Mouse (Mus musculus) activated CD4-positive, CD25-positive, alpha-beta regulatory T cell, adult 4 months (primary cell): Measurements from ENCODE around the gene Wdr13. TPM values are rescaled to one million over a fixed set of nuclear protein-coding genes. Genes with fewer than 3 reads are reported as not detected.
A peak's percentile ranks its signal among the peaks of the same experiment; 100 is the strongest.

ENCODE experiments used
- ATAC-seq: one replicate; pipeline ENCODE4 v1.8.0; 2017
- polyA plus RNA-seq, 2 experiments: library from polyadenylated mRNA; unstranded; fragments of 100-300 nt; shearing (Covaris generic); gene quantifications; one replicate each; pipeline ENCODE4 v1.2.1; 2017

Gene Wdr13
- 10 to 100 TPM; 15.8 to 18.9 TPM for polyA plus RNA-seq

DNA sequence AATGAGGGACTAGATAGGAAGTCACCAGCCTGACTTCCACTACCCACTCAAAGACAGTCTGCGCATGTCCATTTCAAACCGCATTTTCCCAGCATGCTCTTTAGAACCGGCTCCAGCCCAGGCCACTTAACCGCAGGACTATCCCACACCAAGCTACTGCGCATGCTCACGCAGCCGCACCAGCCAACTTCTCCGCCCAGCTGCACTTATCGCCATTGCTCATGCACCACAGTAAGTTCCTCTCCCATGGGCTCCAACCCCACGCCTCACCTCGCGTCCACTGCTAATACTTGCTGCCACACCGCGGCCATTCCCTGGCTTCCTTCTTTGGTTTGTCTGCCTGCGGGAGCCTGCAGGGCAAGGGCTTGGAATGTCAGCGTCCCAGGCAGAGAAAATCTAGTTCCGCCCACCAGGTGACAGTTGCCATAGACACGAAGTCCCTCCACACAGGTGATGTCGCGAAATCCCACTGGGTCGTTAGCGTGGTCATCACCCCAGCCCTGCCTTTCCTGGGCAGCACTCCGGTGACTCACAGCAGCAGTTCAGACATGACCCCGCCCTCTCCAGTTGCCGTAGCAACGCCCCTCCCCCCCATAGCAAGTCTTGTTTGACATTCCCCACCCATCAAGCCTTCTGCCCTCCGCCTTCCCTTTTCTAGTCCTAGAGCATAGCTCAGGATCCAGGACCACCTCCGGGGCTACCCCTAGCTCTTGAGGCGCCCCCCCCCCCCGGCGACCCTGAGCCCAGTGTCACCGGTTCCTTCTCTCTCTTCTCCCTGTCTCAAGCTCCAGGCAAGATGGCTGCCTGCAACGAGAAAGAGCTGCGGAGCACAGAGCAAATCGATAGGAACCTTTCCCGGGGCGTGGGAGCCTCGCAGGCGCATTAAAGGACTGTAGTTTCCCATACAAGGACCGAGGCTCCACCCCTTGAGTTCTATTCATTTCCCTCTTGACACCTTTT is at the start of gene Wdr13:
Gene Wdr13, minus strand, starts transcription at position 876 of the 960 bp plus-strand sequence.
- ATAC-seq: peak; percentile 81

DNA sequence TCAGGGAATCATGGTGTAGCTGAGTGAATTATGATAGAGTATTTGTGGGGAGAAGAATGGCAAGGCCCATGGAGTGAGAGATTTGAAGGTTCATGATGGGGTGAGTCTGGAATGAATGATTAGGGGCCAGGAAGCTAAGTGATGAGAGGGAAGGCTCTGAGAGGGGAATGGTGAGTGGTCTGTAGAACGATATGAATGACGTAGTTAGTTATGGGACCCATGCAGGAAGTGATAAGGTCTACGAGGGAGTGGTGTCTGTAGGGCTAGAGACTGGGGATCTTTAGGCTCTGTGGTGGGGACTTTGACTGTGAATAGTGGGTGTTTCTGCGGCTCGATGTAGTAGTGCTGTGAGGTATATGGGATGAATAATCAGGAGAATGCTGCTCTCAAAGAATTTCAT is 47.0 kb upstream of the Wdr13 start:
- no peak for ATAC-seq

DNA sequence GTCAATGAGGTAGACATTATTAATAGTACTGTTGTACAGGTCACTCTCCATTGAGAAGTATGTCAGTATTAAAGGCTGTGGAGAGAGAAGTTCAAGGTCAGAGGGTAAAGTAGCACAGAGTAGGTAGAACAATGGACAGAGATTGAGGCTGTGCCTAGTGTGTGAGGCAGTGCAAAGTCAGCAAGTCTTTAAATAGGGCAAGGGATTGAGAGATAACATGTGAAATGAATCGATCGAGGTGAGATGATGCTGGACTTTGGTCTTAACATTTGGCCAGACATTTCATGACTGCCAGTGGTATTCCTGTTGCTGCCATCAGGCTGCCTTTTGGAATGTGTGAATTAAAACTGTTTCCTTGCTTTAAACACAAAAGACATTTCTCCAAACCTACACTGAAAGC is 46.2 kb upstream of the Wdr13 start:
- no peak for ATAC-seq

DNA sequence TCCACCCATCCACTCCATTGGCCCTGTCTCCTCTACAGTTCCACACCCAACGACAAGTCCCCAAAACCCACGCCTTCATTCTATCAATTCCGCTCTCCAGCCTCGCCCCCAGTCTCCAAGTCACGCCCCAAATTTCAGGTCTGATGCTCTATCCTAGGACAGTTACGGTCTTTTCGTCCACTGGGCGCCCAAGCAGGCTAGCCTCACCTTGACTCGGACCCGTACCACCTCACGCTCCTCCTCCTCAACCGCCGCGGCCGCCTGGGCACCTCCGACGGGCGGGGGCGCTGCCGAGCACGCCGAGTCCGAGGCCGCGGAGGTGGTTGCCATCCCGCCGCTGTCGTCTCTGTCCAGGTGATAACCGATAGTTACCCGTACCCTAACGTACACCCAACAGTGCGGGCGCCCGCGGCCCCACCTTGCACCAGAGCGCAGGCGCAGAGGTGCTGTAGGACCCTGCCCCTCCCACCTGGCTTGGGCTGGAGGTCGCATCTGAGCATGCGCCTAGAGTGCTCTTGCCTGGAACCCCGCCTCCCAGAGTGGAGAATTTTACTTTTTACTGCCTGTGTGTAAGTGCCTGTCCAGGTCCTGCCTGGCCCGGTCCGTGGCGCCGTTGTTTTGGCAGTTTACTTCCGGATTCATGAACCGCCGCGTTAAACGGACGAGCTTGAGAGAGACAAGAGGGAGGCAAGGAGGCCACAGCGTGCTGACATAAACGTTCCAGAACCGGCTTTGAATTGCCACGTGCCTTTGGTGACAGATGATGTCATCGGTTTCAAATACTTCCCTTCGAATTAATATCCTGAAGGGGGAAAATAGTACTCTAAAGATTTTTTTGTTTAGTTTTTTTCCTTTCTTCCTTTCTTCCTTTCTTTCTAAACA is 43.1 kb upstream of the Wdr13 start, which contains the start of gene Tbc1d25:
Gene Tbc1d25, minus strand, starts transcription at position 678 of the 882 bp plus-strand sequence.
- ATAC-seq: peak; percentile 72

DNA sequence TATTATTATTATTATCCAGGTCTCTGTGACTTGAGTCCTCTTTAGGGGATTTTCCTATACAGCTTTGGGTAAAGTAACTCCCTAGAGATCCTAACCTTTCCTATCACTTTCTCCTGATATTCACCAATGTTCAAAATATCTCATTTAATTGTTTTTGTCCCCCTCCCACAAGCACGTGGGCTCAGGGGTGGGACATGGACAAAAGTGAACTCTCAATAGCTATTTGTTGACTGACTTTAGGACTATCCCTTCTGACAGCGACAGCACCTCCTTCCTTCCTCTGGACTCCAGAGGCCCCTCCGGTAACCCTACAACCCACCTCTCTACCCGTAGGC is 42.4 kb upstream of the Wdr13 start:
- ATAC-seq: no peak

DNA sequence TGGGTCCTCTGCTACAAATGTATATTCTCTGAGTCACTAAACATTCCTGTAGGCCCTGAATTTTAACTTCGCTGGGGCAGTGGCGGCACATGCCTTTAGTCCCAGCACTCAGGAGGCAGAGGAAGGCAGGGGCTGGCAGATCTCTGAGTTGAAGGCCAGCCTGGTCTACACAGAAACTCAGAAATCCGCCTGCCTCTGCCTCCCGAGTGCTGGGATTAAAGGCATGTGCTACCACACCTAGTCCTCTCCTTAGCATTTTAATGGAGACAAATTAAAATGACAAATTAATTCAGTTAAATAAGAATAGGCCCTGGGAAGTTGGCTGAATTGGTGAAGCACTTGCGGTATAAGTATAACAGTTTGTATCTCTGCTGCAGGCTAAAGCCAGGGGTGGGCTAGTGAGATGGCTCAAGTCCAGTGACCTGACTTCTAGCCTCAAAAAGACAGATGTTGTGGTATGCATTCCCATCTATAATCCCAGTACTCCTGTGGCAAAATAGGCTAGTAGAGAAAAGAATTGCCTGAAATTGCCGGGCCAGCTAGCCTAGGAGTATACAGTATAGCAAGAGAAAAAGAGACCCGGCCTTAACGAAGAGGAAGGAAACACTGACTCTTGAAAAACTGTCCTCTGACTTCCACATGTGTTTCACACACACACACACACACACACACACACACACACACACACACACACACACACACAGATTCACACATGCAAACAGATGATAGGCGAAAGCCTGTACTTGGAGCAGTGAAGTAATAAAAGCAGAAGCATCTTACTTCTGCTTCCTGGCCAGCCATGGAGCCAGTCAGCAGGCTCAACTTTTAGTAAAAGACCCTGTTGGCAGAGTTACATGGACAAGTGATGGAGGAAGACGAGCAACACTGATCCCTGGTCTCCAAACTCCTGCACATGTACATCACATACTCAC is 35.3 kb upstream of the Wdr13 start:
- ATAC-seq: no peak

DNA sequence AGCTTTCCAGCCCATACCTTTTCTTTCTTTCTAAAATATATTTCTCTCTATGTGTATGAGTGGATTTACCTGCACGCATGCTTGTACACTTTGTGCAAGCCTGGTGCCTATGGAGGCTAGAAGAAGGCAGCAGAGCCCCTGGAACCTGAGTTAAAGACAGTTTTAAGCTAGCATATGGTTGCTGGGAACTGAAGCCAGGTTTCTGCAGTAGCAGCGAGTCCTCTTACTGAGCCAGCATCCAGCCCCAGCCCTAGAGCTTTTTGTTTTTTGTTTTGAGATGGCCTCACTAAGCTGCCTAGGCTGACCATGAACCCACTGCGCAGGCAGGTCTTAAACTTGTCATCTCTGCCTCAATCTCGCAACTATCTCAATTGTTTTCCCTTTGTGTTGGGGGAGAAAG is 31.8 kb upstream of the Wdr13 start:
- ATAC-seq: no peak

DNA sequence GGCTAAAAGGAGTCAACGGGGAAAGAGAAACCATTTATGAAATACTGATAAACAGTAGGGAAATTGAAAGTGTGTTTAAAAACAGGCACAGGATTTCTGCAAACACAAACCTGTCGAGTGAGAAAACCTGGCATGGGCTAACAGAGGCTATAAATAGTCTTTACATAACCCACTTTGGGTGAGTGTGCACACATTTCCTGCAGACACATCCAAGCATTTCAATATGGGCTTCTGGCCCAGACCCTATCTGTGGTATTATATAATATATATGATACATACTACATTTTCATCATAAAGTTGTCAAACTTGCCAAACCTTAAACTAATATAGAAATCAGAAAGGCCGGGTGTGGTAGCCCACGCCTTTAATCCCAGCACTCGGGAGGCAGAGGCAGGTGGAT is 30.4 kb upstream of the Wdr13 start:
- no peak for ATAC-seq

DNA sequence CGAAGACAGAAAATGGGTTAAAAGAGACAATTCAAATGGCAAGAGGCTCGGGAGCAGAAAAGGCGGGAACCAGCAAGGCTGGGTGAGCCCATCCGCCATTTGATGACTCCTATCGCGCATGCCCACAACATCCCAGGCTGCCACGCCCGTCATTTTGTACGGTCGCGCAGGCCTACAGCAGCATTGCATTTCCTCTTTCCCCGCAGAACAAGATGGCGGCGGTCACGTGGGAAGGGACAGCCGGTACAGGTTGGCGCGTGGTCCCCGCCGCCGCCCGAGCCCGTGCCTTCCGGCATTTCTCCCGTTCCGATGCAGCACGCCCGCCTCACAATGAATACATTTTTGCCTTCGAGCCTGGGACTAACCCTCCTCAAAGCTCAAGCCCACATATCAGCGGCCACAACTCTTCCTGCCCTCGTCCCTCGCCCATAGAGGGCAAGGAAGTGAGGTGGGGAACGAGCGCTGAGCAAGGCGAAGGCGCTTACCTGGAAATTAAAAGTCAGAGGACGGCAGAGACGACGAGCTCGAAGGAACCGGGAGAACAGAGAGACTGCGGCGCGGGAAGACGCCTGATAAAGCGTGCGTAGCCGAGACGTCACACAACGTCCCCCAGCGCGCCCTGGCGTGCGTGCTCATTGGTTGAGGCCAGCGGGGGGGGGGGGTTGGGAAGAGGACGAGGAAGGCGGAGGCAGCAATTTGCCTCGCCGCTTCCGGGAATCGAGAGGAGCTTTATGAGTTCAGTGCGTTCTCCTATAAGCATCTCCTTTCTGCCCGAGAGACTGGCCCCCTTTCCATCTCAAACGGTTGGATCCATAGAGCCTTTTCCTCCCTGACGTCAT is 12.7 kb upstream of the Wdr13 start, which contains the start of gene Rbm3:
Gene Rbm3, minus strand, starts transcription at position 728 of the 839 bp plus-strand sequence.
- peak; percentile 82 for ATAC-seq

DNA sequence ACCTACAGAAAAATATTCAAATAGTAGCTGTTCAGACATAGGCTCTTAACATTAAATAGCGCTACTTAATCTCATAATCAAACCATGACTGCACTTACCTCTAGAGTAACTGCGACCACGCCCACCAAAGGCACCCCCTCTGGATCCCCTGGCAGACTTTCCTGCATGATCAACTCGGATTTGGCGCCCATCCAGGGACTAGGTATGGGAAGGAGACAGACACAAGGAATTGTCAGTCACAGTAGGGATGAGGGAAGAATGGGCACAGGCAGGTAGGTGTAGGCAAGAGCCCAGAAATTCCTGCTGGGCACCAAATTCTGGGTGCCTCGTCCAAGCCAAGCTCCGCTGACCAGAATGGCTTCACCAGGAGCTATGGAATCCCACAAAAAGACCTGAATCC is 11.1 kb upstream of the Wdr13 start:
- no peak for ATAC-seq

DNA sequence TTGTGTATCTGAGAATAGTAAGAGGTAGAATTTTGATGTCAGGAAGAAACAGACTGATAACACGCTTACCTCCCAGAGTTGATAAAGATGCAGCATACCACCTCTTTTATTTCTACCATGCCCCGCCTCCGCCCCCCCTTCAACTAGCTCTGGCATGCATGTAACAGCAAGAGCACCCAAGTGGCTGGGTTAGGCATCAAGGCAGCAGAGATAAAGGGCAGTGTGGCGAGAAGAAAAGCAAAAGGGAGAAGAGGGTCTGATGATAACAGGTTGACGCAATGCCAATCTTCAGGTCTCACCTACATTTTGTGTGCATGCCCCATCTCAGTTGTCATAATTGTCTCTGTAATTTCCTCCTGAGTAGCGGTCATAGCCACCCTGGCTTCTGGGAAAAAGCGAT is 10.3 kb upstream of the Wdr13 start:
- no peak for ATAC-seq

DNA sequence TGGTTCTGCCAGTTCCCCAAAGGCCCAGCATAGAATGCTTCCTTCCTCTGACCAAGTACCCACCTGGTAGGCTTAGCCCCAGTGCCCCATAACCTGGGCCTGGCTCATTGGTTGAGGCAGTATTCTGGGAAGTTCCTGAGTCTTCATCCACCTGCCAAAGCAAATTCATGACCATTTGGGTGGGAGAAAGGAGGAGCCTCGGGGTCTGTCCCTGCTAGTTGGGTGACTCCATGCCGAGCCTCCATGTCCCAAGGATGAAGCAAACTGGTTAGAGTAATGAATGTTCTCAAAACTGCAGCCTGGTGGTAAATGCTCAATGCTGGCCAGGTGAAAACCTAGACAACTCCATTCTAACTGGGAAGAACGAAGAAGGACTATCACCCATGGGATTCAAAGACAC is 8.4 kb upstream of the Wdr13 start:
- ATAC-seq: no peak

DNA sequence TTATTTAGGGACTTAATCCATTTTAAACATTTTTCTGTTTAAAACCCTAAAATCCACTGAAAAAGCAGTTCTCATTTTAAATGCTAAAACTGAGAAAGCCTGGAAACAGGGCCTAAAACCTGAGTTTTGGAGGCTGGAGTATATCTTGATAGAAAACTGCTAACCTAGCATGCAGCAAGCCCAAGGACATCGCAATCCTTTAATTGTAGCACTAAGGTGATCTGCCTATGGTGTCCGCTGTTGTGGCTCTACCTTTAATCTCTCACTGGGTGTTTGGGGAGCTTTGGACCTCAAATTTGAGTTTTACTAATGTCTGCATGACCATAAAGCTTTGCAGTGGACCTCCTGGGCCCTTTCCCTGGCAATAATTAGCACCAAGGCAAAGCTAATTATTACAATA is 7.8 kb upstream of the Wdr13 start:
- ATAC-seq: no peak

DNA sequence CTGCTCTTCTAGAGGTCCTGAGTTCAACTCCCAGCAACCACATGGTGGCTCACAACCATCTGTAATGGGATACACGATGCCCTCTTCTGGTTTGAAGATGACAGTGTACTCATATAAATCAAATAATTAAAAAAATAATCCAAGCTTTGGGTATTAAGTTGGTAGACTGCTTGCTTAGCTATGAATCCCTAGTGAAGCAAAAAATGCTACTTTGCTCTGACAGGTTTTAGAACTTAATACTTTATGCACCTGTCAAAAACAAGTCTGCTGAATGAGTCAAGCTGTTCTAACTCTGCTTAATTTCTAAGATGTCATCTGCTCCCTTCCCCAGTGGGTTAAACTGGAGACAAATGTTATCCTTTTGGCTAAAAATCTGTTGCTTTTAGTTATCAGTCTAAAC is 6.8 kb upstream of the Wdr13 start:
- ATAC-seq: no peak

DNA sequence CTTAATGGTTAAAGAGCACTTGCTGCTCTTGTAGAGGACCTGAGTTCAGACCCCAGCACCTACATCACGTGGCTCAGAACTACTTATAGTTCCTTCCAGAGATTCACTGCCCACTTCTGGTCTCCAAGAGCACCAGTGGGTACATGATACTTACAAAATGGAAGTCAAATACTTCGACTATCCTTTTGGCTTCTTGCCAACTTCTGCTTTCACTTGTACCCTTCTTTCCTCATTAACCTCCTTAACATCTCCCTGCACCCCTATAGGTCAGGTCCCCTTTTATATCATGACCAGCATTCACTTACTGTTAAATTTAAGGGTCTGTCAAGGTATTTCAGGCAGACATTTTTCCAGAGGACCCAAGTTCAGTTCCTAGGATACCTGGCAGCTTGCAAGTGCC is 3.2 kb upstream of the Wdr13 start:
- no peak for ATAC-seq

DNA sequence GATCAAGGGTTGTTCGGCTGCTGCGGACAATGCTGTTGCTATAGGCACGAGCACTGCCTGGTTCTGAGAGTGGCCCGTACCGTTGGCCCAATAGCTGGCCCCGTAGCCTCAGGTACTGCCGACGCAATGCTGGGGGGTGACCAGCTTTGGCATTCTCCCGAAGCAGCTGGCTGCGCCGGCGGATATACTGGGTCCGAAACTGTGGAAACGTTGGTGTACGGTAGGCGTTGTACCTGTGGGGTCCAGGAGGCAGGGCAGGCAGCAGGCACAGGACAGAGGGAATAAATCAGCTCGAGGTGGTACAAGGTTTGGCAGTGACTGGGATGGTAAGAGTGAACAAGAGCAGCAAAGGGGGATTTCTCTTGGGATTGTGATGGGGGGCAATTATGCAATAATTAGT is 1.3 kb downstream of the Wdr13 start:
- no peak for ATAC-seq

DNA sequence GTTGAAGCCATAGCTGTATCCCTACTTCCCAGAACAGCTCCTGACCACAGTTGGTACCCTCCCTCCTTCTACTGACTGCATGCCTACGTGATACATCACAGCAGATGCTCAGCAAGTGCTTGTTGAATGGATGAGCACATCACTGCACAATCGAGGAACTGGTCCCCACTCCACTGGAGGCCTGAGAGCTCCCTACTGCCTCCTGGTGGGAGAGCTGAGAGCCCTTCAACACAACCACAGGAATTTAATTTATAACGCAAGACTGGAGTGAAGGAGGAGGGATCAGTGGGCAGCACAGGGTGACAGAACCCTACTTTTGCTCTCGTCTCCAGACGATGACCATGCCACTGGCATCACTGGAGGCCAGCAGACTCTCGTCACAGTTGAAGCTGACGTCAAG is 7.5 kb downstream of the Wdr13 start:
- no peak for ATAC-seq

DNA sequence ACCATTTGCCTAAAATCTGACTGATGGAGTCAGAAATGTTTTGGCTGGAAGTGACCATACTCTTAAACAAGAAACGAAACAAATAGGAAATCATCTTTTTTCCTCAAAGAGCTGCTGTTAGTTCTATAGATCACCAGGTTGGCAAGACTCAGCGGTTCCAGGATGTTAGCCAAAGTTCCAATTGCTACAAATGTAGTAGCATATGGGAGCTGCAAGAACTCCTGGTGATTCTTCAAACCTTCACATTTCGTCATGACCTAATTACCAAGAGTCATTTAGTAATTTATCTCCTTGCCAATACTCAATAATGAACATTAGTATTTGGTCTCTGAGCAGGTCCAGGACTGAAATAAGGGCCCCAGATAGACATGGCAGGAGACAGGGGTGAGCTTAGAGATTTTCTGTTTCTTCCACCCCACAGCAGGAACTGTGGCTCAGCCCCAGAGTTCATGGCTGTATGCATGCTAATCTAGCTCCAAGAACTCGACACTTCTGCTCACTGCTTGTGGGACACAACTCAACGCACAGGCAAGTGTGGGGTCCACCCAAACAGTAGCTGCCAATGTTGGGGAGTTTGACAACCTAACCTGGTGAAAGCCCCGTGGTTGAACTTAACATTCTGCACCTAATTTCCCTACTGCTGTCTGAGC is 8.7 kb downstream of the Wdr13 start:
- ATAC-seq: no peak

DNA sequence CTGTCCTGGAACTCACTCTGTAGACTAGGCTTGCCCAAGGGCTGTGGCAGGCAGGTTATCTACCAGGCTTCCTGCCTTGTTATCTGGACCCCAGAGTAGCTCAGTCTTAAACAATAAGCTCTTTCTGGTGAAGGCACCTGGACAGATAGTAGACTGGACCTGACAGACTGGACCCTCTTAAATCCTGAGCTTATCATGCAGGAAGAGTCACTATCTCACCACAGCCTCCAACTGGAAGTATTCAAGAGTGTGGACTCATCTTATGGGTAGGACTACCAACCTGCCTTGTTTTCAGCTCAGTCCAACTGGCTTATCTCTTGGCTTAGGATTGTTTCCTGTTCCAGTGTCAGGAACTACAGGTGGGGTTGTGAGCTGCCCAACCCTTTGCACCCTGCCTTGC is 15.4 kb downstream of the Wdr13 start:
- no peak for ATAC-seq

DNA sequence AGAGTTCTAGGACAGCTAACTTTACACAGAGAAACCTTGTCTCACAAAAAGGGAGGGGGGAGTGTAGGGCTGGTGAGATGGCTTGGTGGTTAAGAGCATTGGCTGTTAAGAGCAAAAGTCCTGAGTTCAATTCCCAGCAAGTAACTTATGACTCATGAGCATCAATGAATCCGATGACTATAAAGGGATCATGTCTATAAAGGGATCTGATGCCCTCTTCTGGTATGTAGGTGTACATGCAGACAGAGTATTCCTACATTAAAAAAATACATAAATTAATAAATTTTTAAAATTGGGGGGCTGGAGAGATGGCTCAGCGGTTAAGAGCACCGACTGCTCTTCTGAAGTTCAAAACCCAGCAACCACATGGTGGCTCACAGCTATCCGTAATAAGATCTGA is 17.4 kb downstream of the Wdr13 start:
- no peak for ATAC-seq

DNA sequence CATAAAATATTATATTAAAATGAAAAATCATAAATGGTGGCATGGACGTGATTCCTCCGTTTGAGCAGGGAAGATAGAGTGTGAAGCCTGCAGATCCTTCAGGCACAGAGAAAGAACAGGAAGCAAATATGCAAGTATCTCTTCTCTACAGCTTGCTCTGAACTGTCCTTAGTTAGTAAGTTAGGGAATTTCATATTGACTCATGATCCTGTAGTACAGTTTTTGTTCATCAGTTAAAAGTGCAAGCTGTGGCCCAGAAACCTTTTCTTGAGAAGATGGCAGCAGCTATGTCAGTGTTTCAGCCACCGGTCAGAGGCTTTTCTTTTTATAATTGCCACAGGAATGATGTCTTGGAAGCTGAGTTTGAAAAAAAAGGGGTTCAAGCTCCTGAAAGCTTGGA is 27.7 kb downstream of the Wdr13 start:
- no peak for ATAC-seq
